Mouse (Mus musculus) stomach, postnatal 0 days (tissue): Measurements from ENCODE around the gene Efs.

ENCODE experiments used
- CTCF ChIP-seq: IDR thresholded peaks from 2 replicates; pipeline ENCODE4 v1.5.1; 2016; ENCODE audit warnings: antibody characterized with exemption, low read depth, mild to moderate bottlenecking, moderate library complexity
- EP300 ChIP-seq: optimal IDR thresholded peaks from 2 replicates; pipeline ENCODE3; 2016; ENCODE audit warnings: antibody characterized with exemption

GRCm38 (mm10) chr14:54903641-54904040 is 22.3 kb downstream of the Efs start:
- no peak for TF ChIP-seq EP300
- no peak for TF ChIP-seq CTCF
